Mouse (Mus musculus) inflammation-experienced regulatory T-cells, adult 6 months (primary cell): ENCODE results near the gene Ndufv3. TPM values are rescaled to one million over a fixed set of nuclear protein-coding genes. Genes with fewer than 3 reads are reported as not detected.

Source experiments
- ATAC-seq: one replicate; pipeline ENCODE4 v1.8.0; 2017
- polyA plus RNA-seq, 3 experiments: library from polyadenylated mRNA; unstranded; fragments of 100-300 nt; shearing (Covaris generic); gene quantifications; one replicate each; pipeline ENCODE4 v1.2.1; 2017

Ndufv3 gene
- polyA plus RNA-seq, 3 experiments from 2014 or later = 229 to 248 (median 246) TPM

DNA sequence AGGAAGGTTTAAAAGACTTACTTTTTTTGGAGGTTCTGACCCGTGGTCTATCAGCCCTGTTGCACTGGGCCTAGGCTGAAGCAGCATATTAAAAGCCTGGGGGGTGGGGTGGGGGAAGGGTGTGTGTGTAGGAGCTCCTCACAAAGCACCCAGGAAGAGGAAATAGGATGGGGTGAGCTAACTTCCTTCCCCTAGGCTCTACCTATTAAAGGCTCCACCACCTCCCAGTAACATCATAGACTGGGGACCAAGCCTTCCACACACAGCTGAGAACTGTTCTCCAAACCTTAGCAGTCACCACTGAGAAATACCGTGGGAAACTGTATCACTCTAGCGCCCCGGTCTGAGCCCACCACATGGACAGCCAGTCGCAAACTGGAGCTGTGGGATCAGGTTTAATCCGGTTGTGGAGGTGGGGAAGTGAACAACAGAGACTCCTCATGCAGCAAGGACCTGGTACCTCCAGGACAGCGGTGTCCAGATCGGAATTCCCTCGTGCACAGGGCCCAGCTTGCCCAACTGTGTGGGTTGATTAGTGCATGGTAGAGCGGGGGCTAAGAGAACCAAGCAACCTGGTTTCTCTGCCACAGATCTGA lies 38.1 kb downstream of the Ndufv3 start:
- ATAC-seq = peak; percentile 48

DNA sequence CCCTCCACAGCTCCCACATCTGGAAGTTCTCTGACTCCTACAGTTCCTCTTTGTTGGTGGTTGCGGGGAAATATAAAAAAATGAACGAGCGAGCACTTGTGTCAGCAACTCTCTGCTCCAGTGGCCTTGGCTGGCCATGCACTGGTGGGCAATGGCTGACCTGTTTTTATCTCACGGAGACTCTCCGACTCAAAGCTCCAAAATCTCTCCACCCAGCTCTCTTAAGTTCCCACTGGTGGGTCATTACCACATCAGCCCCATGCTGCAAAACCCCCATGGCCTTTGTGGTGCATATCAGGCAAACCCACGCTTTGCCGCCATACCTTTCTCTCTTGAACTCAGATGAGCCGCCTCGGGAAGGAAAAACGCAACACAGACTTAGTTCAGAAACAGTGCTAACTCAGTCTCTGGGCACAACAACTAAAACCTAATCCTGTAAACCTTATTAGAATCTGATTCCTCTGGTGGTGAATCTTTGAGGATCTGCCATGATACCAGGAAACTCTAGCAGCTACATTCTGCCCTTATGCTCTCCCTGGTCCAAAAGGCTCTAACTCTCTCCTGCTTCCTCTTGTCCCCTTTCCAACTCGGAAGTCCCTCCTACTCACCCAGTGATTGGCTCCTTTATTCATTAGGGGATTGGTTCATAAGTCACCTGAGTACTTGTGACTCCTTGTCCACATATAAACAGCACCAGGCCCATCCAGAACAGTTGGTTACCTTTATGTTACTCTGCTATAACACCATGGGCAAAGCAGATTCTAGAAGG lies 39.3 kb downstream of the Ndufv3 start:
- no peak for ATAC-seq

DNA sequence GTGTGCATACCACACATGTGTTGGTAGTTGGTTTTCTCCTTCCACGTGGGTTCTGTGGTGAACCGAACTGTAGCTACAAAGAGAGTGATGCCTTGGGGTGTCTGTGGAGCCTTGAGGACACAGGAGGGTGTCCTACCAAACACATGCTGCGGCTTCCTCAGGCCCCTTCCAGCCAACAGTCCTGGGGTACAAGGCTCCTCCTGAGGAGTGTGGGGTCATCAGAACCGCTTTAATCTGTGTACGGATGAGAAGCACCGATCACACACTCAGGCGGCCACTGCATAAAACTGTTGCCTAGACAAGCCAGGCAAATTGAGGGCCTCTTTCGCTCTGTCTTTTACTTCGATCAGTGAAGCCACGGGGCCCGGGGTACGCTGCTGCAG lies 43.7 kb downstream of the Ndufv3 start:
- ATAC-seq = no peak

DNA sequence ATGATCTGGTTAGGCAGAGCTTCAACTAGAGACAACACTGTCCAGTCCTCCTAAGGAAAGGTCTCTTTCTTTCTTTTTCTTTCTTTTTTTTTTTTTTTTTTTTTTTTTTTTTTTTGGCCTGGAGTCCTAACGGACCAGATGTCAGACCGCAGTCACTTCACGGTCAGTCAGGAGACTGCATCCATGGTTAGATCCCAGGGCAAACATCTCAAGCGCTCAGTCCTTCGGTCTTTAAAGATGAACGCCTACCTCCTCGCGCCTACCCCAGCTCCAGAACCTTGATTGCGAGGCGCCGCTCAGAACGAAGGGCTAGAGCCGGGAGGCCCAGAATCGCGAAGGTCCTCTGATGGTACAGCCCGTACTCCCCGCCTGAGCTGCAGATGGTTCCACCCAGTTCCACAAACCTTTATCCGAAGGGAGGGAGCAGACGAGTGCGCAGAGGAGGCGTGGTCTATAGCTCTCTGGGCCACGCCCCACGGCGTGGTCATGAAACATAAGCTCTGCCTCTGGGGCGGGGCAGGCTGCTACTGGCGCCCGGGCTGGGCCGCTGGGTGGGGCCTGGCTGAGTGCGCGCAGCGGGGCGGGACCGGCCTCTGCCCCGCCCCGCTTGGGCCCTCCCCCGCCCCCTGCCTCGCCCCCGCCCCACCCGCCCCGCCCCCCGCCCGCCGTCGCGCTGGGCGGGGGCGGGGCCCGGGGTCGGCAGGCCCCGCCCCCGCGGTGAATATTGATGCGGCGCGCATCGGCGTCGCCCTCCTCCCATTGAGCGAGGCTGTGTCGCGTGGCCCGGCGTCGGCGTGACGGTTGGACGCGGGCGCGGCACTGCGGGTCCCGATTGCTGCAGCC lies 44.3 kb downstream of the Ndufv3 start, which contains the start of gene Pknox1:
TSS of gene Pknox1 (plus strand) at position 720 of the 843 bp plus-strand sequence.
- peak; percentile 85 for ATAC-seq

DNA sequence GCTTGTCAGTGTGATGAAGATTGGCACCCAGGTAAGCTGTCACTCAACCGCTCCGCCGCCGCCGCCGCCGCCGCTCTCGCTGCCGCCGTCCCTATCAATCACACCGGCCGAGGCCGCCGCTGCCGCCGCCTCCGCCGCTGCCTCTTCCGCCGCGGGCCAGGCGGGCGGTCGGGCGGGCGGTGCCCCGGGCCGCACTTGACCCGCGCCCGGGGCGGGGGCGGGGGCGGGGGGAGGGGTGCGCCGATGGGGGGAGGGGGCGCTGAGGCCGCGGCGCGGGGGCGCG lies 44.9 kb downstream of the Ndufv3 start:
- no peak for ATAC-seq

DNA sequence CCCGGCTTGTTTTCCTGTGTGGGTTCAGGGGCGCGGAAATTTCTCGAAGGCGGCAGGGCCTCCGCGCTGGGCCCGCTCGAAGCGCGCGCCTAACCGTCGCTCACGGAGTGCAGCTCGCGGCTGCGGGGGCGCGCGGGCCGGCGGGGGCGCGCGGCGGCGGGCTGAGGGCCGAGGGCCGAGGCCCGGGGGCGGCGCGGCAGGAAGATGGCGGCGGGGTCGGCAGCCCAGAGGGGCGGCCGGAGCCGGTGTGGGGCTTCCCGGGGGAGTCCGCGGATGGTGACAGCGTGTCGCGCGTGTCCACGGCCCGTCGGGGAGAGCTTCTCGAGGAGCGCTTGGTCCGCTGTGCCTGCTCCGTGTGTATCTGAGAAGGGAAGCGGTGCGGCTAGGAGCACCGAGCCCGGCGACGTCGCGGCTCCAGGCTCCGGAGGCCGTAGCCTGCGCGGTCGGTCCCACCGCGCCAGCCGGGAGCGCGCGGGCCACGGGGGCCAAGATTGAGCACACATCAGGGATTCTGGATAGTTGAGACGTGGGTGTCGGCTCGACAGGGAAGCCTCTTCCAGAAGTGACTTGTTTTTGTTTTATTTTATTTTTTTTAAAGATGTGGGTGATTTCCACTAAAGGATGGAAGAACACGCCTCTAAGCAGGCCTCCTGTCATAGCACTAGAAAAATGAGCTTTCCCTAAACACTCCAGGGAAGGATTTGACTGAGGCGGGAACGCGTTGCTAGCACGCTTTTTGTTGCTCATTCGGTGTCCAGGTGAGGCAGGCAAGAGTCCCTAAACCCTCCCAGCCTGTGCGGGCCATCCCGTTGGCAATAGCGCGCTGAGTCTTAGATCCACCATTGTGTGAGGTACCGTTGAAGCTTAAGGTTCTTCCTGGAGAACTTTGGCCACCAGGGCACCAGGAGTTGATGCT lies 45.5 kb downstream of the Ndufv3 start:
- ATAC-seq = peak; percentile 14

DNA sequence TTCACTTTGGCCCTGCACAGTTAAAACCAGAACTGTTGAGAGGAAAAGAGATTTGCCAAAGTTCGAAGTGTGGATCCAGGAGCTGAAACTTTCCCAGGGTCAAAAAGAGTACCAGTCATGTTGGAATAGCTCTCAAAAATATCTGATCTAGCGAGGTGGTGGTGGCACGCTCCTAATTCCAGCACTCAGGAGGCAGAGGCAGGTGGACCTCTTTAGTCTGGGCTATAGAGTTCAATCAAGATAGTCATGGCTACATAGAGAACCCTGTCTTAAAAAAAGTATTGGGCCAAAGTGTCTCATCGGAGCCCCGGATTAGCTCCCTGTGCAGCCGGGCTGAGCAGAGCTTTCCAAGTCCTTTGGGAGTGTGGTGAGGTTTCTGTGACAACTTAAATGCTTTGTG lies 46.4 kb downstream of the Ndufv3 start:
- no peak for ATAC-seq

DNA sequence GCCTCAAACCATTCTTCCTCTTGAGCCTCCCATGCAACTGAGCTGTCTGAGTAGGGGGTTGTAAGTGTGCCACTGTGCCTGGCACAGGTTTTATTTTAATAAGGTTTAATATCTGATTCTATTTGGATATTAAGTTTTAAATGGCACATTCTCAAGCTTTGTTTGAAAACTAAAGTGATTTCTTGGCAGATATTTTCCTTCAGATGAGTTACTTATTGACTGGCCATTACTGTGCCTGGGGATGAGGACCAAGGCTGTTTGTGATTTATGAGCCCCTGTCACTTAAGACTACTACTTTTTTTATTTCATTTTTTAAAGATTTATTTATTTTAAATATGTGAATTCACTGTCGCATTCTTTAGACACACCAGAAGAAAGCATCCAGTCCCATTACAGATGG lies 49.8 kb downstream of the Ndufv3 start:
- ATAC-seq = no peak

DNA sequence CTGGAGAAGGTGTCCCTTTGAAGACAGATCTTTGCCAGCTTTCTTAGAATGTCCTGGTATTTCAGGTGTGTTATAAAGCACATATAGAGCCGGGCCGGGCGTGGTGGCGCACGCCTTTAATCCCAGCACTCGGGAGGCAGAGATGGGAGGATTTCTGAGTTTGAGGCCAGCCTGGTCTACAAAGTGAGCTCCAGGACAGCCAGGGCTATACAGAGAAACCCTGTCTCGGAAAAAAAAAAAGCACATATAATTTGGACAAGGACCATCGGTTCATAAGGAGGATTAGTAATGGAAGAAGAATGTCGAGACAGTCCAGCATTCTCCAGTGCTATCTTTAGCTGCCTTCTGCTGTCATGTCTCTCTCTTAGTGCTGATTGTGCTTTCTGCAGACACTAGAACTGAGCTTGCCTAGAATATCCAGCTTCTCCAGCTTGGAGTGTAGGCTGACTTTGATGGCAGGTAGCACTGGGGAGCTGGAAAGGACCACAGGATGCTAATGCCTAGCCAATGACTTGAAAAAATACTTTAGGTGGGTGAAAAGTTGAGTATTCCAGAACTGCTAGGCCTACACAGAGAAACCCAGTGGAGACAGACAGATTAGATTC lies 50.5 kb downstream of the Ndufv3 start:
- no peak for ATAC-seq

DNA sequence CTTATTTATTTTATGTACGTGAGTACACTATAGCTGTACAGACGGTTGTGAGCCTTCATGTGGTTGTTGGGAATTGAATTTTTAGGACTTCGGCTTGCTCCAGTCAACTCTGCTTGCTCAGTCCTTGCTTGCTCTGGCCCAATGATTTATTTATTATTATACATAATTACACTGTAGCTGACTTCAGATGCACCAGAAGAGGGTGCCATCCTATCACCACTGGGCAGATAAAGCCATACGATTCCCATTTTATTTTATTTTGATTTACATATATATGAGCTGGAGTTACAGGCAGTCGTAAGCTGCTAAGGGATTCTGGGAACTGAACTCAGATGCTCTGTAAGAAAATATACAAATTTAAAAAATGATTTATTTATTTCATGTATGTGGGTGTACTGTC lies 51.8 kb downstream of the Ndufv3 start:
- no peak for ATAC-seq

DNA sequence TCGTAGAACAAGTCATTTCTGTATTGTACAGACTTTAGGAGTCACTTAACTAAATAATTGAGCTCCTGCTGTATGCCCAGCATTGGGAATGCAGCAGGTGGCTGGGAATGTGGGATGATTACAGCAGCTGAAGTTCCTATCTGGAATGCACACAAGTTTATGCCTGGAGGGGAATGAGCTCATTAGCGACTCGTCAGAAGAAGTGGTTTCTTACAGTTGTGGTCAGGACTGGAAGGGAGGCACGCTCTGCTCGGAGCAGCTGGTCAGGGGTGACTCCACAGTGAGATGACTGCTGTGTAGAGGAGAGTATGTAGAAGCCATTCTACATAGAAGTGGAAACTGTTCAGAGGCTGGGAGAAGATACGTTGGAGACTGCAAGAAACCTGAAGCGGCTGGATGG lies 54.7 kb downstream of the Ndufv3 start:
- no peak for ATAC-seq

DNA sequence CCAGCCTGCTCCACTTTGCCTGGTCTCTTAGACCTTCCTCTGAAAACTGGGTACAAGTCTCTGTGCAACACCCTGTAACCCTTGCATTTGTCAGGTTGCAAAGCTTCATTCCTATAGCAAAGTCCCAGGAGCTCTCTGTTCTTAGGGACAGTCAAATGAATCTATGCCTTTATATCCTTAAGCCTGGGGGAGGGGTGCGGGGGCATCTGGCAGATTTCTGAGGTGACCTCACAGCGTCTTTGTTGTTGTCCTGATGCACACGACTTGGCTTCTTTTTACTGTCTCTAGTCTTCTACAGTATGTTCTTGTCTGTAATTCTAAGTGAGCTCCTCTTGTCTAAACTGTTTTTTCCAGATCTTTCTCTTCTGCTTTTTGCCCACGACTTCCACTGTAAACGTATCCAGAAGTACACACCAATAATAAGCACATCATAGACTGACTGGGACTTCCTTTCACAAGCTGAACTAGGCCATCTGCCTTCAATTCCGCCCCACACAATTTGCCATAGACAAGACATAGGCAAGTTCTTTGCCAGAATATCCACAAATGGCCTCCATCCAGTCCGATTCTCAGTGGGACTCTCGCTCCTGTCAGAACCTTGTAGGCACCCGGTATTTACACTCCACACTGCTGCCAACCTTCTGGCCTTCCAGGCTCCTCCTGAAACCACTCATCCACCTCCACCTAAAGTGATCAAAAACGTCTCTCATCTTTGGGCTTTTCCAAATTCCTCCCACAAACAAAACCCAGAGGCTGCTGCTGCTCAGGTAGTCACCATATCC lies 56.7 kb downstream of the Ndufv3 start:
- no peak for ATAC-seq

DNA sequence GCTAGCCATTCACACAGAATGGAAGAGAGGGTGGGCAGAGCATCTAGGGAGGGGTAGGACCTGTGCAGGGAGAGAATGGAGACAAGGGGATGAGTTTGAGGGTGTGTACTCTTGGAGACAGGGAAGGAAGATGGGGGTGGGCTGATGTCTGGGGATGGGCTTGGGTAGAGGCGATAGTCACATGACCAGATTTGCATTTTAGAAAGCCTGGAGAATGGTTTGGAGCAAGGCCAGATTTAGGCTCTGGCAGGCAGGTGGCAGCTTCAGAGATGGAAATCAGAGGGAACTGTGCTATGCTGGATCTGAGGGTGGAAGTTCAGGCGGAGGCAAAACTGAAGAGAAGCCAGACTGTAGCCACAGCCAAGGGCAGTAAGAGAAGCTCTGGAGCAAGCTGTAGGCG lies 60.4 kb downstream of the Ndufv3 start:
- ATAC-seq = no peak

Other genes starting within 250 kb of the Ndufv3 start
- 1 to 10 TPM in 2 of 3 experiments, under 1 TPM in 1; 0.55 to 4.8 (median 1.3) TPM for gene Rsph1, start 242.7 kb upstream of the Ndufv3 start, polyA plus RNA-seq
- gene Slc37a1, start 233.3 kb upstream of the Ndufv3 start, polyA plus RNA-seq = 10 to 100 TPM; 19.0 to 39.4 (median 23.5) TPM
- gene Pde9a, start 133.9 kb upstream of the Ndufv3 start, polyA plus RNA-seq = not detected
- 10 to 100 TPM; 11.4 to 17.7 (median 17.7) TPM for gene Wdr4, start 135 bp upstream of the Ndufv3 start, polyA plus RNA-seq
- 10 to 100 TPM; 42.0 to 53.1 (median 44.8) TPM for gene Pknox1, start 44.6 kb downstream of the Ndufv3 start, polyA plus RNA-seq
- under 1 TPM in 2 of 3 experiments, not detected in 1; 0.08 to 0.13 TPM for gene Cbs, start 117.1 kb downstream of the Ndufv3 start, polyA plus RNA-seq
- gene U2af1, start 138.8 kb downstream of the Ndufv3 start, polyA plus RNA-seq = 100 to 1,000 TPM in 1 of 3 experiments, 10 to 100 TPM in 2; 53.0 to 103 (median 62.4) TPM
- gene Cryaa, start 157.7 kb downstream of the Ndufv3 start, polyA plus RNA-seq = not detected